11 mouse cellular contexts compared by ENCODE assay signal in the genomic region with DNA sequence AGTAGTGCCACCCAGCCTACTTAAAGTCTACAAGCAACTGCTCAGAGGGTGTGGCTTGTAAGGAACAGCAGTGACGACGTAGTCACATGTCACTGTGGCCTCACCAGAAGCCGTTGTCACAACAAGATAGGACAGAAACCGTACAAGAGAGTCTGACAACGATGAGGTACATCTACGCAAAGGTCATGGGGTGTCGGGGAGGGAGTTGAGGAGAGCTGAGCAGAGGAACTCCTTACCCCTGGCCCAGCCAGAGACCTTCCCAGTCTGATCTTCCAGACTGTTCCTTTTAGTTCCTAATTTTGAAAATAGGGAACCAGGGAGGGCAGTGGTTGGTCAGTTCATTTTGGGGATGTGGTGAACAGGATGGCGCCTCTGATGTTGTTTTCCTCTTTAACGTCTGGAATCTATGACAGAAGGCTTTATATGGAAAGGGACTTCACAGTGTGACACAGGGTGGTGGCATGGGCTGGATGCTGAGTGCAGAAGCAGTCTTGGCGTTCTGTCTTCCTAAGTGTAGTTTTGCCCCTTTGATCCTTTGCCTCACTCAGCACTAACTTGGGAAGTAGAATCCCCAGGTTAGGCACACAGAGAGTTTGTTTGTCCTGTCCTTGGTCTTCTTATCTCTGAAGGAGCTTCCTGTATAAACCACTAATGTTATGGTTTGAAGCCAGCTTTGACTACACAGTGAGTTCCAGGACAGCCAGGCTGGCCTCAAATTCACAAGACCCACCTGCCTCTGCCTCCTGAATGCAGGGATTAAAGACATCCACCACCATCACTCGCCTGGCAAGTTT.
DNase-seq lines count a peak whose midpoint lies in the region; ATAC-seq and TF ChIP-seq lines count a peak whose summit lies in the region.
"Had no signal": no experiment of that assay in that cellular context is flagged by ENCODE, and none has a peak within 500 bp of the region (broad histone marks: within the 10 kb centered on the region; RNA-seq: fewer than 3 reads in every experiment).

No protein-coding gene starts in this region.

- no peaks in the 10 kb centered on the region for H3K4me1 ChIP-seq in intestine, postnatal 0 days (replicated peaks; ENCODE audit: control insufficient read depth, insufficient read depth, low read length)
- peaks cover 24% of the 10 kb centered on the region for H3K4me1 ChIP-seq in neural tube, embryonic 15.5 days

- H3K27me3 ChIP-seq in intestine, postnatal 0 days (replicated peaks; ENCODE audit: control insufficient read depth, insufficient read depth, low read length), result no peaks in the 10 kb centered on the region
- H3K27me3 ChIP-seq in neural tube, embryonic 15.5 days (replicated peaks), result no peaks in the 10 kb centered on the region
- H3K27me3 ChIP-seq: Patski had no signal

- intact Hi-C loops in left cerebral cortex, postnatal 14 days (cut with DNase I), result no loop called here

- H3K4me3 ChIP-seq in intestine, postnatal 0 days (ENCODE audit: low read depth, low read length), result no peak overlapping the region
- H3K4me3 ChIP-seq in neural tube, embryonic 15.5 days (replicated peaks), result no peak overlapping the region
- H3K4me3 ChIP-seq: forebrain, embryonic 10.5 days had no signal

- H3K27ac ChIP-seq in intestine, postnatal 0 days (ENCODE audit: low read depth, low read length), result no peak overlapping the region
- H3K27ac ChIP-seq in neural tube, embryonic 15.5 days (replicated peaks), result no peak overlapping the region
- H3K27ac ChIP-seq: forebrain, embryonic 10.5 days had no signal

- H3K9me3 ChIP-seq in intestine, postnatal 0 days (ENCODE audit: control insufficient read depth), result no peaks in the 10 kb centered on the region
- no peaks in the 10 kb centered on the region for H3K9me3 ChIP-seq in neural tube, embryonic 15.5 days (replicated peaks)
- H3K9me3 ChIP-seq: forebrain, embryonic 10.5 days had no signal

- 69% methylated on average over 11 of the region's 11 CpGs for WGBS in intestine, postnatal 0 days
- WGBS in neural tube, embryonic 15.5 days, result 89% methylated on average over 11 of the region's 11 CpGs

- H3K36me3 ChIP-seq in intestine, postnatal 0 days (ENCODE audit: control insufficient read depth, insufficient read depth), result no peaks in the 10 kb centered on the region
- no peaks in the 10 kb centered on the region for H3K36me3 ChIP-seq in neural tube, embryonic 15.5 days

- H3K9ac ChIP-seq in intestine, postnatal 0 days (ENCODE audit: low read depth, low read length), result no peak overlapping the region
- no peak overlapping the region for H3K9ac ChIP-seq in neural tube, embryonic 15.5 days (replicated peaks)

- DNase-seq in thymus, adult 18-20 months, result no peak
- no peak for DNase-seq in left cerebral cortex, postnatal 14 days (ENCODE audit: low spot score in 2 of 2)
- no peak for DNase-seq in frontal cortex, postnatal 14 days (ENCODE audit: low spot score in 2 of 2)
- DNase-seq: cerebellum, postnatal 25 days had no signal

- TF ChIP-seq CTCF in intestine, postnatal 0 days (IDR thresholded peaks at IDR 0.05; ENCODE audit: low read depth), result no peak

- ATAC-seq in CD4-positive, CD25-positive, alpha-beta regulatory T cell, adult 4 months, result peak; percentile 66
- ATAC-seq in activated CD4-positive, CD25-positive, alpha-beta regulatory T cell, adult 4 months, result peak; percentile 43
- ATAC-seq in intestine, postnatal 0 days, result peak; percentile 64; the same call in 1 of the 2 replicates
- ATAC-seq in megakaryocyte, adult 5-6 weeks (ENCODE audit: poor library complexity, severe bottlenecking), result peak; percentile 76
- ATAC-seq in neural tube, embryonic 15.5 days (ENCODE audit: low FRiP score), result no peak
- ATAC-seq: Patski had no signal

- no peak overlapping the region for H3K4me2 ChIP-seq in intestine, postnatal 0 days (replicated peaks; ENCODE audit: low read depth)
- no peak overlapping the region for H3K4me2 ChIP-seq in neural tube, embryonic 15.5 days
